Mouse (Mus musculus) liver, adult 2 months (tissue): ENCODE data around the gene Zbtb9.

Source experiments
- CTCF ChIP-seq: fragments of 200-500 bp; IDR thresholded peaks from 2 replicates; pipeline ENCODE4 v1.5.1; 2011; ENCODE audit warnings: low read depth, low read length, control low read depth
- POLR2A ChIP-seq: fragments of 200-500 bp; IDR thresholded peaks from 2 replicates; pipeline ENCODE4 v1.6.1; 2011; ENCODE audit warnings: low read length, control low read depth; ENCODE audit not compliant: insufficient read depth; ENCODE audit errors: extremely low read depth

GRCm38 (mm10) chr17:26953201-26953600 is 19.8 kb upstream of the Zbtb9 start:
- TF ChIP-seq CTCF: no peak
- no peak for TF ChIP-seq POLR2A
